Mouse (Mus musculus) layer of hippocampus, adult 18-20 months (tissue): ENCODE data around the gene Ubl7. TPM values are rescaled to one million over a fixed set of nuclear protein-coding genes. Genes with fewer than 3 reads are reported as not detected.

Experiments
- DNase-seq, 2 experiments: peaks; one replicate each; pipeline ENCODE4 v3.0.0; 2022; ENCODE audit warnings: low spot score in 2 of 2
- total RNA-seq, 2 experiments: library from RNA; stranded (reverse); gene quantifications; 2 replicates each; pipeline ENCODE4 v1.2.3; 2021

Ubl7 gene
- total RNA-seq, 2 experiments from 2014 or later: 98.1 to 105 TPM

DNA sequence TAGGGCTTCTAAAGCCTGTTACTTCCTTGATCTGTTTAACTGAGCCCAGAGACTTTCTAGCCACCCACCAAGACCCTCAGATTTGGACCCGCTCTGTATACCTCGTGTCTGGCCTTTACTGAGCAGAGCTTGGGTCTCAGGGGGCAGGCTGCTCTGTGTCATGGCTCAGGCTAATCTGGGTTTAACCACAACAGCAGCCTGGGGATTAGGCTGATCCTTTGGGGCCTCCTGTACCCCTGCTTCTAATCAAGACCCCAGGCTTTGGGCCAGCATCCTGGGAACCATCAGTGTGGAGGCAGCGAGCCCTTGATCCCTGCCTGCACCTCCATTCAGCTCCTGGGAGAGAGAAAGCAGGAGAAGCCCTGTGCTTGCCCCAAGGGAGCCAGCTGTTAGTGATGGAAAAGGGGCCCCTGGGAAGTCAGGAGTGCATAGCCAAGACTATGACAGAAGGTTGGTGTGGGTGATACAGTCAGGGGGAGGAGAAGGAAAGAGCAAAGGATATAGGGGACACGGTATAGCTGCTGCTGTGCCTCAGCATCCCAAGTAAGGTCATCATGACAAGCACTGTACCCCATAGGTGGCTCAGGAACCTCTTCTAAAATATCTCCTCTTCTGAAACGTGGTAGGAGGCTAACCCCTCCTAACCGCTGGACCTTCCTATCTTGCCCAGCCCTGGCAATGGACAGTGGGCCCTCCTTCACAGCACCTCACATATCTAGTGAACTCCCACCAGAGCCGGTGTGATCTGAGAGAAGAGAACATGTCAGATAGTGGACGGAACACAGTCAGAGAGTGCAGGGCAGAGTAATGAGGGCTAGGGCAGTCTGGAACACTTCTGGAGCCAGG is 35.2 kb downstream of the Ubl7 start:
- DNase-seq: no peak

DNA sequence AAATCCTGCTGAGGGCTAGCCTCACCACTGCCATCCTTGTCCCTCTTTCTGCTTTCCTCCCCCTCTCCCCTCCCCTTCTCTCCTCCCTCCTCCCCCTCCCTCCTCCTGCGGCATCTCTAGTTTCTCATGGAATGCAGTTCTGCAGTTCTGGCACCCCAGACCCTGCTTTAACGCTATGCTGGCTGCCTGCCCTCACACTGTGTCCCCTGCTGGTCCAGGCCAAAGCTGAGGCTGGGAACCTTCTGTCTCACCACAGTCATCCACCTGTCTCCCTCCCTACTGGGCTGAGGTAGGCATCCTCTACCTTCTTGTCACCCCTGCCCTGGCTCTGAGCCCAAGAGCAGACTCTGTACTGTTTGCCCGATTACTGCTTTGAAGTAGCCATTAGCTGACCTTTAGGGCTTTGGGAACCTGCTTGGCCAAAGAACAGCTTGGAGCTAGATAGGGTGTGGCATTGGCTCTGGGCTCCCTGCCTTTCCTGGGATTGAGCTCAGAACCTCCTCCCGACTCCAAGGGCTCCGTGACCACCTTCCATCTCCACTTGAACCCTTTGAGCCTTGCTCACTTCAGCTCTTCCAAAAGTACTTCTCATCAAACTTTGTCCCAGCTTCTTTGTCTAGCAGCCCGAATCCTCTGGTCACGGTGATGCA is 36.7 kb downstream of the Ubl7 start:
- DNase-seq: no peak

DNA sequence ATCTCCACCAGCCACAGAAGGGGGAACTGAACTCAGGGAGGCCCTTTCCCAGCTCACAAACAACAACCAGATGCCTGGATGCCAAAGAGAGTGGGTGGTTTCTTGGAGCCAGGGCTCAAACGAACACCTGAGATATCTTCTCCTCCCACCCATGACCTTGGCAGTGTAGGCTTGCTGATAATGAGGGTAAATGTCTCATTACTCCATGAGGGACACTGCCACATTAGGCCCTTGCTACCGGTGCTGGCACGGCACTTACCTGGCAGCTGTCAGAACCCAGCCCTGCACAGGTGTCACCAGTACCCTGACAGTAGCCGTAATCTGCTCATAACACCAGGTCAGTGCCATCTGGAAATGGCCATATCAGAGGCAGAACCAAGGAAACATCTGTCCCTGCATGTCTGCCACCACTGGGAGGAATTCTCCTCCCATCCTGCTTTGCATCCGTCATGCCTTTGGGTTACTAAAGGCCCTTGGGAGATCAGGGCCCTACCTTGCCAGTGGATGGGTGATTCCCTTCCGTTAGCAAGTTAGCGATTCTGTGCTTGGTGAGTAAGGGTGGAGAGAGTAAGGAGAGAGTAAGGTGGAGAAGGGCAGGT is 37.7 kb downstream of the Ubl7 start:
- DNase-seq: no peak

DNA sequence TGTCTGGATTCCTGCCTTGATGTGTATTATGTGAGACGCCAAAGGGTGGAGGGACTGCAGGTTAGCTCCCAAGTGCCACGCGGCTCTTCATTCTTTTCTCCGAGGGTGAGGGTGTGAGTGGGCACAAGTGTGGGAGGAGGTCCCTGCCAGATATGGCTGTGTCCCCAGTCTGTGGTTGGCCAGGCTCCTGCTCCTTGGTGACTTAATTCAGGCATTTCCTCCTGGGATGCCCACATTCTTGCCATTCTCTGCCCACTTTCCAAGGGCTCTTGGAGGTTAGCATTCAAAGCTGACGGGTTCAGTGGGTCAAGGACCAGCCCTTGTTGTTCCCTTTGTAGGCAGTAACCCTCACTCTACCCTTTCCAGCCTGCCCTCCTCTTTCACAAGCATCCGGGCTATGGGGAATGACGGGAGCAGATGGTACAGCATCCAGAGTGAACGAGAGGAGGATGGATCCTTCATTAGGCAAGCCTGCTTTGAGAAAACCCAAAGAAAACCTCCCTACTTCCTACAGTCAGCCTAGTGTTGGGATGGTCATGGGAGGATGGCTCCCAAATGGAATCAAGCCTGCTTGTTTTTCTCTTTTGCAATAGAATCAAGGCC is 38.4 kb downstream of the Ubl7 start:
- DNase-seq: no peak

DNA sequence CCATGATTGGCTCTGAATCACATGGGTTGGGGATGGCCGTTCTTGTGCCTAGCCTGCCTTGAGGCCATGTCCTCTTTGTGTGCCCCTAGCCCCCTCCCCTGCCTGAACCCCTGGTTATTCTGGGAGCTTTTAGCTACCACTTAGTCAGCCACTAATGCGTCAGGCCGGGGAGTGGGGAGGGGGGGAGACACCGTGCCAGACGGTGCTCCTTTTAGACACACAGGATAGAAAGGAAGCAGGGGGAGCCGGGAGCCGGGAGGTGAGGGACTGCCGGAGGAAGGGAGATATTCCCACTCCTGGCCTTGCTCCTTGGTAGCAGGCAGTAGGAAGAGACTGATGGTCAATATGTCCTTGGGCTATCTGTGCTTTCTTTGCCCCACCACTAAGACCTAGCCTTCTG is 39.1 kb downstream of the Ubl7 start:
- DNase-seq: no peak

DNA sequence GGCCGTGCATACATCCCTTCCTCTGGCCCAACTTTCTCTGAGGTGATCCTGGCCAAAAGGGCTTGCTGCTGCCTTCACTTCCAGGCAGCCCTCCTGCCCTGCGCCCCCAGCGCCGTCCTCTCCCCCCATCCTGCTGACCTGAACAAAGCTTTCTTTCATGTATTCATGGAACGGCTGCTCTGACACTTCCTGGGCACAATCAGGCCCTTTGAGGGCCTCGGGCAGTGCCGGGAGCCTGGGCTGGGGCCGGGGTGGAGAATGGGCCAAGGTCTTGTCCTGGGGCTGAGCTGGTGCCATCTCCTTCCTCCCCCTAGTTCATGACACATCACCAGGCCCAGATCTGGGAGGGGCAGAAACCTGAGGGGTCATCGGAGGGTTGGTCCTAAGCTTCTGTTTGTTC is 39.7 kb downstream of the Ubl7 start:
- peak; percentile 54 to 64 for DNase-seq

DNA sequence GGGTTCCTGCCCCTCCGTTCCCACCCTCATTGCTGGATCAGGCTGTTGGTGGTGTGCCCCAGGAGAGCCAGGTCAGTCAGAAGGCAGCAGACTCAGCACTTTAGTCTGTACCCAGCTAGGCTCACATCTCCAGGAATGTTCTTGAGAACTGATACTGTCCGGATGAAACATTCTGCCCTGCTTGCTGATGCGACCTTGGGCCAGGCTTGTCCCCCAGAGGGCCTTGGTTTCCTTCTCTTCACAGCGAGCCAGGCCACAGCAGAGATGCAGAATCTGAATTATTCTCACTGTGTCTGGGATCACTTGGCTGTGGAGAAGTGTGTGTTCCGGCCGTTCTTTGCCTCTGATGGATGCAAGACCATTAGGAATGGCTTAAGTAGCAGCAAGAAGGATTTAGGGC is 41.2 kb downstream of the Ubl7 start:
- DNase-seq: no peak

DNA sequence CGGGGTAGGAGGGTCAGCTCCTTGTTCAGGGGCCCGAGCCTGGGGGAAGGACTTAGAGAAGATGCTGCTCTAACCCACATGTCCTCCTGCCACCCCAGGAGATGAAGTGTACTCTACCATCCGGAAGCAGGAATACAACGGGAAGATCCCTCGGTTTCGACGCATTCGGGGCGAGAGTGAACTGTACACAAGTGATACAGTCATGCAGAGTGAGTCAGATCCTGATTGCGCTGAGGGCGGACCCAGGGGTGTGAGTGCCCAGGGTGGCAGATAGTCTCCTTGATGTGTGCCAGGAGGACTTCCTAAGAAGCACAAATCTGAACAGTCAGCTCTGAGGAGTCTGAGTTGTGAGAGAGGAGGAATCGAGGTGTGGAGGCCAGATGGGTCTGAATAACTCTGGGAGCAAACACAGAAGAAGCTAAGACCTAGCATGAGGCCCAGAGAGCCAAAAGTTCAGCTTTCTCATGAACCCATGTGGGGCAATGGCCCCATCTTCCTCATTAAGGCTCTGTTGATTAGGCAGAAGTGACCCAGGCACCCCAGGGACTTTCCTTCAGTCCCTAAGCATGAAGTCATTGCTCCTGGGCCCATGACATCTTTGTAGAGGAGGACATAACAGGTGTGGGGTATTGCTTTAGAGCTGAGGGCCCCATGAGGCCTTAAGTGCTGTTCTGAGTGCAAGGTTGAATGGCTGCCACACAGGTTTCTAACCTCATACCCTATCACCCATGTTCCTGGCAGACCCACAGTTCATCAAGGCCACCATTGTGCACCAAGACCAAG is 44.4 kb downstream of the Ubl7 start:
- DNase-seq: no peak

DNA sequence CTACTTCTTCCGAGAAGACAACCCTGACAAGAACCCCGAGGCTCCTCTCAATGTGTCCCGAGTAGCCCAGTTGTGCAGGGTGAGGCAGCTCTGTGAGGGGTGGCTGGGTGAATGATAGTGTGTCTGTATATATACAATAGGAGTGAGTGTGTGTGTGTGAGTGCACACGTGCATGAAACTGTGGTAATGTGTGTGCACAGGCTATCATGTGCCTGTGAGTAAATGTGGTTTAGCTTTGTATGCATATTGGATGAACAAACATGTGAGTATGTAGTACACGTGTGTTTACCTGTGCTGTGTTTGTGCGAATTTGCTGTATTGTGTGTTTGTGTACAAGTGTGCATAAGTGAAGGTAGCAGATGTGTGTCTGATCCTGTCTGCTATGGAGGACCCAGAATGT is 45.0 kb downstream of the Ubl7 start:
- DNase-seq: no peak

DNA sequence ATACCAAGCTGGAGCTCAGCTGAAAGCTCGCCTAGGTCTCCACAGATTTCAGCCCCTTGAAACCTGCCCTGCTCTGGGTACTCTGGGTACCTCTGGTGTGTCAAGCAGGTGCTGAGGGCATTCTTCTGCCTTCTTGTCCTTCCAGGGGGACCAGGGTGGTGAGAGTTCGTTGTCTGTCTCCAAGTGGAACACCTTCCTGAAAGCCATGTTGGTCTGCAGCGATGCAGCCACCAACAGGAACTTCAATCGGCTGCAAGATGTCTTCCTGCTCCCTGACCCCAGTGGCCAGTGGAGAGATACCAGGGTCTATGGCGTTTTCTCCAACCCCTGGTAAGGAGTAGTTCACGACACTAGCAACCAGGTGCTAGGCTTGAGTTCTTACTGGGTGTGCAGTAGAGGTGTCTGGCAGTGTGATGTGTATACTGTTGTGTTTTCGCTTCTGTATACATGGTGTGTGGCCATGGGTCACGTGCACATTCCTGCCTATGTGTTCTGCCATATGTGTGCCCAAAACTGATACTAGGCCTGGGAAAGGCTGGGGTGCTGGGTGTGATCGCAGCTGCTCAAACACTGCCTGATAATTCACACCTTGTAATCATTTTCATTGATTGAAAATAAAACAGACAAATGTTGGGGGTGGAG is 45.5 kb downstream of the Ubl7 start:
- no peak for DNase-seq

DNA sequence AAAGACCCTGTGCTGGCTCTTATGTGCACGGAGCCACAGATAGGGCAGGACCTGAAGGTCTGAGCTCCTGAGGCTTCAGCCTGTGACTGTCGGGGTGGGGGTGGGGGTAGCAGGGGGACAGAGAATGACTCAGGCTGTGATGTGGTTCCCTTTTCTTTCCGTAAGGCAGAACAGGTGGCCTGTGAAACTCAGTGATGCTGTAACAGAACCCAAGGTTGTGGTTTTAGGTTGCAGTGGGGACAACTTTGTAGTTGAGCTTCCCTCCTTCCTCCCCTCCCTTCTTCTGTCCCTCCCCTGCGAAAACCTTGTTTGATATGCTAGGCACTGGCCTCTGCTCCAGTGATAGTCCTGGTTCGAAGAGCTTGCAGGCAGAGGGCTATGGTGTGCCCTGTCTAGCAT is 46.1 kb downstream of the Ubl7 start:
- DNase-seq: no peak

DNA sequence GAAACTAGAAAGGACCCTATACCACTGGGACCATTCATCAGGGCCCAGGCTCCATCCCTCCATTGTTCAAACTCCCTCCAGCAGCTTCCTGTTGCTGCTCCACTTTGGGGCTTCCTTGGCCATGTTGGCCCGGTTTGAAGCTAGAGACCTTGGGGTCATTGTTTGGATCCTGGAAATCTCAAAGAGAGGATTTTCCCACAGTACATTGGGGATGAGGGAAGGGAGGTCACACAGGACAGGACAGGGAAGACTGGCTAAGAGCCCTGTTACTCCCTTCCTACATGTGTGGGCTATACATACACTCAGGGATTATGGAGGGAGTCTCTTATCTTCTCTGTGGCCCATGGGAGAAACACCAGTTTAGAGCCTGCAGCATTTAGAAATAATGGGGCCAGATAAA is 47.8 kb downstream of the Ubl7 start:
- no peak for DNase-seq

DNA sequence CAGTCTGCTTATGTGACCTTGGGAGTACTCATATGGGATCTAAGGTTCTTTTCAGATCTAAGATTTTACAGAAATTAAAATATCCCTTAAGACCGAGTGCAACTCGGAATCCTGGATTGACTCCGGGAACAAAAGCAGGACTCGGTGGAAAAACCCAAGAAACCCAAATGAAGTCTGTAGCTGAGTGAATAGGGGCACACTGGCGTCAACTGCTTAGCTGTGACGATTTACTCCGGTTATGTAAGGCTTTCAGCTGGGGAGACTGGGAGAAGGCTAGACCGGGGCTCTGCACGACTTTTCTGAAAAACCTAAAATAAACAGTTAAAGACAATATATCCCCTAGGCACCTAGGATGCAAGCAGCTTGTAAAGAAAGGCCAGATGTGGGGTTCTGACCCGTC is 48.6 kb downstream of the Ubl7 start:
- no peak for DNase-seq

DNA sequence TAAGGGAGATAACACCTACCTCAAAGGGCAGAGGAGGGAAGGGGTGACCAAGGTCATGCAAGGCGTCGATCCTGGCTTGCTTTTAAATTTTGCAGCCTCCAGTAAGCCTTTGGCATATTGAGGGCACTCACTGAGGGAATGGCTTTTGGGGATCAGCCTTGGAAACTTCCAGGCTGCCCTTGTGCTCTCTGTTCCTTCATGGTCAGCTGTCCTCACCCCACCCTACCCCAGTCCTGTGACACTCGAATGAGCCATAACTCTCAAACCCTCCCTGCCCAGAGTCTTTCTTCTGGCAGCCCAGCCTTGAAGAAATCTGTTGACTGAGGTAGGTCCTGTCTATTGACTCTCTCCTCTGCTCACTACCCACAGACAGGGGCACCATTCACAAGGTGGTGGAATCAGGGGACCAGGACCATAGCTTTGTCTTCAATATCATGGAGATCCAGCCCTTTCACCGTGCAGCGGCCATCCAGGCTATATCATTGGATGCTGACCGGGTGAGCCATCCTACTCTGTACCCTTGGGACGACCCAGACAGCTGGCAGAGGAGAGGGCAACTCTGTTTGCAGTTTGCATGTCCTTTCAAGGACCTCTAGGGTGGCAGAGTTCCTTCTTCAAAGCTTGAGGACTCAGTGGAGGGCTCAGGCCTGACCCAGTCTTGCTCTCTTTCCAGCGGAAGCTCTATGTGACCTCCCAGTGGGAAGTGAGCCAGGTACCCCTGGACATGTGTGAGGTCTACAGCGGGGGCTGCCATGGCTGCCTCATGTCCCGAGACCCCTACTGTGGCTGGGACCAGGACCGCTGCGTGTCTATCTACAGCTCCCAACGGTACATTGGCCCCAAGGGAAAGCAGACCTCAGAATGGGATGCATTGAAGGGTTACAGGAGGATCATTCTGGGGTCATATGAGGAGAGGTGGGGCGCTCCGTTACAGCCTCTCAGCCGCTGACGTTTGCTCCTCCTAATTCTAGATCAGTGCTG is 49.4 kb downstream of the Ubl7 start:
- no peak for DNase-seq

DNA sequence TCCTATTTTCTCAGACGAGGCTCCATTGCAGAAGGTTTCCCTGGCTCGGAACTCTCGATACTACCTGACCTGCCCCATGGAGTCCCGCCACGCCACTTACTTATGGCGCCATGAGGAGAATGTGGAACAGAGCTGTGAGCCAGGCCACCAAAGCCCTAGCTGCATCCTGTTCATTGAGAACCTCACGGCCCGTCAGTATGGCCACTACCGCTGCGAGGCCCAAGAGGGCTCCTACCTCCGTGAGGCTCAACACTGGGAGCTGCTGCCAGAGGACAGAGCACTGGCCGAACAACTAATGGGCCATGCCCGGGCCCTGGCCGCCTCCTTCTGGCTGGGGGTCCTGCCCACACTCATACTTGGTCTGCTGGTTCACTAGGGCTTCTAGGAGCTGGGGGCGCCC is 50.4 kb downstream of the Ubl7 start:
- no peak for DNase-seq

DNA sequence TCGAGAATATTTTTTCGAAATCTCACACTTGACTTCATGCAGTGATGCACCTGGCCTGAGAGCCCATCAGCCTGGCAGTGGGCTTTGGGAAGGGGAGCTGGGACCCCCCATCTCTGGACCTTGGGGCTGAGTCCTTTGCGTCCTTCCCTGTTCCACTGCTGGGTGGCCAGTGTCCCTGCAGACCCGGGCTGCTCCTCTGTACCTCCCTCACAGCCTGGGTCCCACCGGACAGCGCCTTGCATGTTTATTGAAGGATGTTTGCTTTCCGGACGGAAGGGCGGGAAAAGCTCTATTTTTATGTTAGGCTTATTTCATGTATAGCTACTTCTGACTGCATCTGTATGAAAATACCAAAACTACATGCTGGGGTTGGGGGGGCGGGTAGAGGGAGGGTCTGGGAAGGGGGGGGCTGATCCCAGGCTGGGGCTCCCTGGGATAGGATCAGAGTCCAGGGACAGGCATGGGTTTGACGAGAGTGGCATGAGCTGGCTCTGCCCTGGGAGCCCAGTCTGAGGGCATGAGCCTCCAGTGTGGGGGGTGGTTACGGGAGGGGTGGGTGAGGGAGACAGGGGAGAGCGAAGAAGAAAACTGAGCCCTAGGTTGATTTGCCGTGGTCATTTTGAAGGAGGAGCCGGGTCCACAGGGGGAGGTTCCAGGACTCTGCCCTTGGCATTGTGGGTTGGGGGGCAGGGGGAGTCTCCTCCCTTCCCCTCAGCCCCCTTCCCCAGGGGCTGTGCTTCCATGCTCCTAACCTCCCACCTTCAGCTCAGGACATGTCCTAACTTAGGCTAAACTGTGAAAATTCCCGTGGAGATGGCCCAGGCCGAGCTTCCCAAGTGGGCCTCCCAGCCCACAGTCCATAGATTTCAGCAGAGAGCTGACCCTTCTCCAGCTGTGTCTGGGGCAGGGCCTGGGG is 51.3 kb downstream of the Ubl7 start:
- no peak for DNase-seq

DNA sequence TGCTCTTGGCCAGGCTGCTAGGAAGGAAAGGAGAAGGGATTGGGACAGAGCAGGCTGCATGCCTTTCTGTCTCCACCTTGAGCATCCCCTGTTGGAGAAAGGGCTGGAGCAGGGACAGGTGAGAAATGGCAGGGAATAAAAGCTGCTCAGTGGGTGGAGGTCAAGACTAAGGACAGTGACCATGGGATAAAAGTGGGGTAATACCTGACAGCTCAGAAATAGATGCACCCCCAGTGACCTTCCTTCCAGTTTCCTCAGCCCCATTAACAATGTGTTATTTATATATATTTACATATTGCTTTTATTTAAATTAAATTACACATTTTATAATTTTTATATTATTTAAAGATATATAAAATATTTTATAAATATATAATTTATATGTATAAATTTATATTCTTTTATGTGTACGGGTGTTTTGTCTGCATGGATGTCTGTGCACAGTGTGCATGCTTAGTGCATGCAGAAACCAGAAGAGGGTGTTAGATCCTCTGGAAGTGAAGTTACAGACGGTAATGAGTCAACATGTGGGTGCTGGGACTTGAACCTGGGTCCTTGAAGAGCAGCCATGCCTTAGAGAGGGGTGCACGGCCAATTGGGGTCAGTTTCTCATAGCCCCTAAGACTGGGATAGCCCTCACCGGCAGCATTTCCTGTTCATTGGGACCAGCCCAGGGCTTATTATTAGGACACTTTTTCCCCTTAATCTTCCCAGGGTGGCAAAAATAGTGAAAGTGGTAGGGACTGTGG is 52.6 kb downstream of the Ubl7 start:
- no peak for DNase-seq

DNA sequence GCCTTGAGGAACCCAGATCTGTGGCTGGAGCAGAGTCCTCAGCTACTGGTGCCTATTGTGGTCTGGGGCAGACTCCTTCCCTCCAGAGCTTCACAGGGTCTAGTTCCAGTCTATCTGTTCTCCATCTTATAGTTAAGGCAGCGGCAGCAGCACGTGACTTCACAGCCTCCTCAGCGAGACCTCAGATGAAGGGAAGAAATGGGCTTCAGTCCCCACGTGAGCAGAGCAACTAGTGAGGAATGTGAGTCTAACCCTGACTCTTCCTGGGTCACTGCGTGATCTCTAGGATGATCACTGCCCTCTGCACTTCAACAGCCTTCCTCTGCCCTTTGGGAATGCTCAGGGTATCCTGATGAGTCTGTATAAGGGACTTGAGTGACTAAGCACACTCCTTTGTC is 53.2 kb downstream of the Ubl7 start:
- DNase-seq: no peak
